Mouse (Mus musculus): ENCODE measurements around the gene Esam. TPM values are rescaled to one million over a fixed set of nuclear protein-coding genes. Genes with fewer than 3 reads are reported as not detected.

Esam gene
- 47.2 and 50.4 TPM in 2 replicates for polyA plus RNA-seq (2014; fragmentation: Nextera tagmentation; extraction: Ambion mirVana)

GRCm38 (mm10) chr9:37527396-37528224 is at the start of gene Esam:
Esam (plus strand) TSS chr9:37528078.
- H3K4me1 ChIP-seq (replicated peaks; ENCODE audit: control insufficient read depth, insufficient read depth, low read length): peaks cover 12% of the 10 kb centered on the region; the same call in 1 of the 2 replicates
- H3K4me2 ChIP-seq (ENCODE audit: low read length): peak within 1 kb of the TSS; percentile 13
- H3K4me3 ChIP-seq (ENCODE audit: low read depth, low read length): peak within 1 kb of the TSS; percentile 16
- WGBS: 11% methylated on average over 41 of the region's 41 CpGs
- H3K36me3 ChIP-seq (ENCODE audit: control insufficient read depth, insufficient read depth, low read length): peaks cover 26% of the 10 kb centered on the region
- DNase-seq (ENCODE audit: low spot score) (no peak), ATAC-seq (replicated peaks; ENCODE audit: low FRiP score, low TSS enrichment, low read depth) (no peak)
- H3K27ac ChIP-seq (ENCODE audit: low read depth): peak within 1 kb of the TSS; percentile 36; the same call in 1 of the 2 replicates
- H3K9me3 ChIP-seq (ENCODE audit: control insufficient read depth, low read length): peaks cover 3% of the 10 kb centered on the region; the same call in 1 of the 2 replicates
- no peak within 1 kb of the TSS for H3K9ac ChIP-seq (ENCODE audit: low read length)
- peaks cover 56% of the 10 kb centered on the region for H3K27me3 ChIP-seq (replicated peaks; ENCODE audit: control insufficient read depth, insufficient read depth, low read length)

GRCm38 (mm10) chr9:37485146-37485545 is 42.7 kb upstream of the Esam start:
- no peak for ATAC-seq (replicated peaks; ENCODE audit: low FRiP score, low TSS enrichment, low read depth)
- no peaks in the 10 kb centered on the region for H3K27me3 ChIP-seq (replicated peaks; ENCODE audit: control insufficient read depth, insufficient read depth, low read length)
- WGBS: 60% methylated on average over 5 of the region's 5 CpGs

GRCm38 (mm10) chr9:37488041-37488440 is 39.8 kb upstream of the Esam start:
- ATAC-seq (replicated peaks; ENCODE audit: low FRiP score, low TSS enrichment, low read depth): no peak
- Histone ChIP-seq H3K4me3 (ENCODE audit: low read depth, low read length) (peak overlapping the region; percentile 94), H3K27me3 (replicated peaks; ENCODE audit: control insufficient read depth, insufficient read depth, low read length) (no peaks in the 10 kb centered on the region), H3K4me2 (ENCODE audit: low read length) (peak overlapping the region; percentile 75), H3K9me3 (ENCODE audit: control insufficient read depth, low read length) (no peaks in the 10 kb centered on the region), H3K4me1 (replicated peaks; ENCODE audit: control insufficient read depth, insufficient read depth, low read length) (peaks cover 15% of the 10 kb centered on the region), H3K9ac (ENCODE audit: low read length) (peak overlapping the region; percentile 95; the same call in 1 of the 2 replicates), H3K27ac (ENCODE audit: low read depth) (peak overlapping the region; percentile 100), H3K36me3 (ENCODE audit: control insufficient read depth, insufficient read depth, low read length) (no peaks in the 10 kb centered on the region)
- no peak for DNase-seq (ENCODE audit: low spot score)
- WGBS: 35% methylated on average over 4 of the region's 4 CpGs

More at GRCm38 (mm10) chr9:37485146-37485545, 42.7 kb upstream of the Esam start:
- Histone ChIP-seq H3K4me3 (ENCODE audit: low read depth, low read length) (no peak overlapping the region), H3K4me1 (replicated peaks; ENCODE audit: control insufficient read depth, insufficient read depth, low read length) (peaks cover 4% of the 10 kb centered on the region; the same call in 1 of the 2 replicates), H3K36me3 (ENCODE audit: control insufficient read depth, insufficient read depth, low read length) (no peaks in the 10 kb centered on the region), H3K9ac (ENCODE audit: low read length) (no peak overlapping the region), H3K27ac (ENCODE audit: low read depth) (no peak overlapping the region), H3K9me3 (ENCODE audit: control insufficient read depth, low read length) (no peaks in the 10 kb centered on the region), H3K4me2 (ENCODE audit: low read length) (no peak overlapping the region)
- DNase-seq (ENCODE audit: low spot score): no peak

GRCm38 (mm10) chr9:37488611-37489396 is 39.1 kb upstream of the Esam start, which contains the start of gene Msantd2:
Msantd2 (plus strand) TSS chr9:37489319.
- 0% methylated on average over 43 of the region's 44 CpGs for WGBS
- H3K36me3 ChIP-seq (ENCODE audit: control insufficient read depth, insufficient read depth, low read length): no peaks in the 10 kb centered on the region
- peak within 1 kb of the TSS; percentile 95 for H3K9ac ChIP-seq (ENCODE audit: low read length)
- H3K4me2 ChIP-seq (ENCODE audit: low read length): peak within 1 kb of the TSS; percentile 75
- ATAC-seq (replicated peaks; ENCODE audit: low FRiP score, low TSS enrichment, low read depth) (peak; percentile 97), DNase-seq (ENCODE audit: low spot score) (peak; percentile 96)
- peaks cover 15% of the 10 kb centered on the region for H3K4me1 ChIP-seq (replicated peaks; ENCODE audit: control insufficient read depth, insufficient read depth, low read length)
- peak within 1 kb of the TSS; percentile 94 for H3K4me3 ChIP-seq (ENCODE audit: low read depth, low read length)
- peak within 1 kb of the TSS; percentile 100 for H3K27ac ChIP-seq (ENCODE audit: low read depth)
- H3K27me3 ChIP-seq (replicated peaks; ENCODE audit: control insufficient read depth, insufficient read depth, low read length): no peaks in the 10 kb centered on the region
- H3K9me3 ChIP-seq (ENCODE audit: control insufficient read depth, low read length): no peaks in the 10 kb centered on the region

GRCm38 (mm10) chr9:37489446-37490120 is 38.3 kb upstream of the Esam start:
- H3K9ac ChIP-seq (ENCODE audit: low read length): peak overlapping the region; percentile 95
- peaks cover 15% of the 10 kb centered on the region for H3K4me1 ChIP-seq (replicated peaks; ENCODE audit: control insufficient read depth, insufficient read depth, low read length)
- WGBS: under 1% methylated on average over 54 of the region's 75 CpGs
- H3K4me3 ChIP-seq (ENCODE audit: low read depth, low read length): peak overlapping the region; percentile 94
- H3K27ac ChIP-seq (ENCODE audit: low read depth): peak overlapping the region; percentile 100
- peak; percentile 77 for ATAC-seq (replicated peaks; ENCODE audit: low FRiP score, low TSS enrichment, low read depth)
- peak; percentile 86 for DNase-seq (ENCODE audit: low spot score)
- H3K4me2 ChIP-seq (ENCODE audit: low read length): peak overlapping the region; percentile 75
- no peaks in the 10 kb centered on the region for H3K36me3 ChIP-seq (ENCODE audit: control insufficient read depth, insufficient read depth, low read length)
- H3K27me3 ChIP-seq (replicated peaks; ENCODE audit: control insufficient read depth, insufficient read depth, low read length): no peaks in the 10 kb centered on the region
- no peaks in the 10 kb centered on the region for H3K9me3 ChIP-seq (ENCODE audit: control insufficient read depth, low read length)

- Histone ChIP-seq H3K4me3 (ENCODE audit: low read depth, low read length) (no peak overlapping the region), H3K9me3 (ENCODE audit: control insufficient read depth, low read length) (no peaks in the 10 kb centered on the region), H3K27me3 (replicated peaks; ENCODE audit: control insufficient read depth, insufficient read depth, low read length) (no peaks in the 10 kb centered on the region), H3K4me2 (ENCODE audit: low read length) (no peak overlapping the region), H3K27ac (ENCODE audit: low read depth) (no peak overlapping the region), H3K4me1 (replicated peaks; ENCODE audit: control insufficient read depth, insufficient read depth, low read length) (peaks cover 7% of the 10 kb centered on the region), H3K36me3 (ENCODE audit: control insufficient read depth, insufficient read depth, low read length) (0 out of 2 replicates have a peak, but pooled peaks cover 5% of the 10 kb centered on the region), H3K9ac (ENCODE audit: low read length) (no peak overlapping the region)
- DNase-seq (ENCODE audit: low spot score) (no peak), ATAC-seq (replicated peaks; ENCODE audit: low FRiP score, low TSS enrichment, low read depth) (no peak)
- 50% methylated on average over 3 of the region's 3 CpGs for WGBS
Observed at GRCm38 (mm10) chr9:37495761-37496160, 32.1 kb upstream of the Esam start.

- H3K4me3 ChIP-seq (ENCODE audit: low read depth, low read length): no peak overlapping the region
- no peak for DNase-seq (ENCODE audit: low spot score)
- no peaks in the 10 kb centered on the region for H3K9me3 ChIP-seq (ENCODE audit: control insufficient read depth, low read length)
- no peak overlapping the region for H3K4me2 ChIP-seq (ENCODE audit: low read length)
- no peak overlapping the region for H3K27ac ChIP-seq (ENCODE audit: low read depth)
- H3K27me3 ChIP-seq (replicated peaks; ENCODE audit: control insufficient read depth, insufficient read depth, low read length): no peaks in the 10 kb centered on the region
- H3K36me3 ChIP-seq (ENCODE audit: control insufficient read depth, insufficient read depth, low read length): 0 out of 2 replicates have a peak, but pooled peaks cover 5% of the 10 kb centered on the region
- no peak for ATAC-seq (replicated peaks; ENCODE audit: low FRiP score, low TSS enrichment, low read depth)
- no peak overlapping the region for H3K9ac ChIP-seq (ENCODE audit: low read length)
- H3K4me1 ChIP-seq (replicated peaks; ENCODE audit: control insufficient read depth, insufficient read depth, low read length): 0 out of 2 replicates have a peak, but pooled peaks cover 1% of the 10 kb centered on the region
Observed at GRCm38 (mm10) chr9:37496325-37496724, 31.6 kb upstream of the Esam start.

GRCm38 (mm10) chr9:37500201-37500600 is 27.7 kb upstream of the Esam start:
- H3K27me3 ChIP-seq (replicated peaks; ENCODE audit: control insufficient read depth, insufficient read depth, low read length): no peaks in the 10 kb centered on the region

More at GRCm38 (mm10) chr9:37500201-37500600, 27.7 kb upstream of the Esam start:
- Histone ChIP-seq H3K9me3 (ENCODE audit: control insufficient read depth, low read length) (no peaks in the 10 kb centered on the region), H3K4me1 (replicated peaks; ENCODE audit: control insufficient read depth, insufficient read depth, low read length) (no peaks in the 10 kb centered on the region), H3K27ac (ENCODE audit: low read depth) (no peak overlapping the region), H3K4me3 (ENCODE audit: low read depth, low read length) (no peak overlapping the region), H3K36me3 (ENCODE audit: control insufficient read depth, insufficient read depth, low read length) (0 out of 2 replicates have a peak, but pooled peaks cover 5% of the 10 kb centered on the region), H3K4me2 (ENCODE audit: low read length) (no peak overlapping the region), H3K9ac (ENCODE audit: low read length) (no peak overlapping the region)
- 76% methylated on average over 3 of the region's 3 CpGs for WGBS
- ATAC-seq (replicated peaks; ENCODE audit: low FRiP score, low TSS enrichment, low read depth) (no peak), DNase-seq (ENCODE audit: low spot score) (no peak)
